Mouse (Mus musculus) midbrain, embryonic 11.5 days (tissue): ENCODE results near the gene Oprd1. TPM values are rescaled to one million over a fixed set of nuclear protein-coding genes. Genes with fewer than 3 reads are reported as not detected.

Experiments
- ATAC-seq: fragments of 200-750 bp; cut with Nextera tagmentation; 2 replicates; pipeline ENCODE4 v1.8.0; 2017; ENCODE audit warnings: moderate TSS enrichment, moderate library complexity; ENCODE audit not compliant: low FRiP score
- DNase-seq: peaks from one replicate; pipeline ENCODE4 v3.0.0; 2015; ENCODE audit warnings: low spot score; ENCODE audit errors: missing footprints
- H3K27ac ChIP-seq: fragments of 300-500 bp; sonication (generic); 2 replicates; pipeline ENCODE4 v1.5.1; 2014; ENCODE audit warnings: low read depth, low read length
- H3K27me3 ChIP-seq: fragments of 300-500 bp; sonication (generic); 2 replicates; pipeline ENCODE4 v1.6.1; 2014; ENCODE audit warnings: mild to moderate bottlenecking, low read length, moderate library complexity, mixed read lengths; ENCODE audit not compliant: control insufficient read depth, insufficient read depth
- H3K36me3 ChIP-seq: fragments of 300-500 bp; sonication (generic); 2 replicates; pipeline ENCODE4 v1.6.1; 2014; ENCODE audit warnings: mild to moderate bottlenecking, low read length, moderate library complexity, mixed read lengths; ENCODE audit not compliant: control insufficient read depth, insufficient read depth
- H3K4me1 ChIP-seq: fragments of 300-500 bp; sonication (generic); 2 replicates; pipeline ENCODE4 v1.6.1; 2014; ENCODE audit warnings: low read length; ENCODE audit not compliant: control insufficient read depth, insufficient read depth
- H3K4me2 ChIP-seq: fragments of 300-500 bp; sonication (generic); 2 replicates; pipeline ENCODE4 v1.6.1; 2014; ENCODE audit warnings: mild to moderate bottlenecking, moderate library complexity
- H3K4me3 ChIP-seq: fragments of 300-500 bp; sonication (generic); 2 replicates; pipeline ENCODE4 v1.5.1; 2014; ENCODE audit warnings: low read depth, low read length
- H3K9ac ChIP-seq: fragments of 300-500 bp; sonication (generic); 2 replicates; pipeline ENCODE4 v1.6.1; 2014; ENCODE audit warnings: low read length
- H3K9me3 ChIP-seq: fragments of 300-500 bp; sonication (generic); 2 replicates; pipeline ENCODE4 v1.6.1; 2016; ENCODE audit warnings: low read length; ENCODE audit not compliant: control insufficient read depth
- WGBS: fragments of 180-500 bp; shearing (Covaris S2); extraction: QIAGEN DNeasy Blood & Tissue Kit; methylation state at CpG from one replicate; pipeline ENCODE4 v1.1.7; 2014; 5-methylcytosine and 5-hydroxymethylcytosine counted together
- polyA plus RNA-seq: library from polyadenylated mRNA; unstranded; fragments of >200 nt; fragmentation: Nextera tagmentation; extraction: Ambion mirVana; gene quantifications from 2 replicates; pipeline ENCODE4 v1.2.1, GENCODE M21; 2014

The Oprd1 gene
- polyA plus RNA-seq, 1 experiment from 2014 or later: 0.08 TPM

- 15% methylated on average over 19 of the region's 19 CpGs for WGBS
- no peak overlapping the region for H3K4me2 ChIP-seq
- no peak overlapping the region for H3K4me3 ChIP-seq
- peaks cover 18% of the 10 kb centered on the region for H3K4me1 ChIP-seq
- no peaks in the 10 kb centered on the region for H3K9me3 ChIP-seq
- H3K27ac ChIP-seq: no peak overlapping the region
- DNase-seq (peak; percentile 97), ATAC-seq (no peak)
- no peak overlapping the region for H3K9ac ChIP-seq
- no peaks in the 10 kb centered on the region for H3K36me3 ChIP-seq
- H3K27me3 ChIP-seq: peaks cover 8% of the 10 kb centered on the region; the same call in 1 of the 2 replicates
Measured at GRCm38 (mm10) chr4:132079555-132080275, 64.6 kb downstream of the Oprd1 start.

- Histone ChIP-seq H3K4me2 (no peak overlapping the region), H3K27ac (no peak overlapping the region), H3K9me3 (no peaks in the 10 kb centered on the region), H3K4me1 (peaks cover 16% of the 10 kb centered on the region), H3K36me3 (no peaks in the 10 kb centered on the region), H3K27me3 (peaks cover 12% of the 10 kb centered on the region), H3K4me3 (no peak overlapping the region), H3K9ac (no peak overlapping the region)
- DNase-seq: no peak
- no peak for ATAC-seq
- 63% methylated on average over 7 of the region's 7 CpGs for WGBS
Measured at GRCm38 (mm10) chr4:132078296-132078714, 66.0 kb downstream of the Oprd1 start.

- no peak overlapping the region for H3K4me2 ChIP-seq
- H3K27me3 ChIP-seq: peaks cover 17% of the 10 kb centered on the region
- H3K27ac ChIP-seq: no peak overlapping the region
- no peak overlapping the region for H3K9ac ChIP-seq
- DNase-seq (no peak), ATAC-seq (no peak)
- H3K4me3 ChIP-seq: no peak overlapping the region
- WGBS: 68% methylated on average over 7 of the region's 7 CpGs
- H3K9me3 ChIP-seq: no peaks in the 10 kb centered on the region
- H3K36me3 ChIP-seq: no peaks in the 10 kb centered on the region
- H3K4me1 ChIP-seq: peaks cover 18% of the 10 kb centered on the region
Measured at GRCm38 (mm10) chr4:132077445-132077844, 66.8 kb downstream of the Oprd1 start.

GRCm38 (mm10) chr4:132076480-132077405, 67.5 kb downstream of the Oprd1 start:
- H3K27me3 ChIP-seq: peaks cover 17% of the 10 kb centered on the region

DNA sequence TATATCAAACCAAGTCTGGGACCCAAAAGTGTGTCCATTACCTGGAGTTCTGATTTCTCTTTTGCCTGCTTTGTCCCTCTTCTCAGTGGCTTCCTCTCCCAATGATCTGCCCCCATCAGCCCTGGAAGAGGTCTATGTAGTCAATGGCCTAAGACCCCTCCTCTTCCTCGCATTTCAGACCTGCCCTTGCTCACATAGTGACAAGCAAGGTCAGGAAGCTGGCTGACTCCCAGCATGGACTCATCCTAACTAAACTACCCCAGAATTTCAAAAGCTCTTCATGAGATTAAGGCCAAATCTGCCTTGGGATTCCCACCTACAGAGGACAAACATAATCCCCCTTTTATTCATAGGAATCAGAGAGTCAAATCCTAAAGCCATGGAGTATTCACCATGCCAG, 68.5 kb downstream of the Oprd1 start:
- H3K4me1 ChIP-seq: peaks cover 18% of the 10 kb centered on the region
- H3K9me3 ChIP-seq: no peaks in the 10 kb centered on the region
- ATAC-seq (no peak), DNase-seq (peak; percentile 87)
- peak overlapping the region; percentile 72 for H3K4me3 ChIP-seq
- H3K27ac ChIP-seq: no peak overlapping the region
- 7% methylated on average over 1 of the region's 1 CpGs for WGBS
- peaks cover 17% of the 10 kb centered on the region for H3K27me3 ChIP-seq
- H3K9ac ChIP-seq: no peak overlapping the region
- no peaks in the 10 kb centered on the region for H3K36me3 ChIP-seq
- H3K4me2 ChIP-seq: peak overlapping the region; percentile 100

More at GRCm38 (mm10) chr4:132076480-132077405, 67.5 kb downstream of the Oprd1 start:
- WGBS: 19% methylated on average over 20 of the region's 20 CpGs
- Histone ChIP-seq H3K9ac (no peak overlapping the region), H3K27ac (no peak overlapping the region), H3K4me2 (no peak overlapping the region), H3K4me1 (peaks cover 18% of the 10 kb centered on the region), H3K36me3 (no peaks in the 10 kb centered on the region), H3K9me3 (no peaks in the 10 kb centered on the region), H3K4me3 (no peak overlapping the region)
- no peak for DNase-seq
- no peak for ATAC-seq

GRCm38 (mm10) chr4:132074933-132075769, 69.1 kb downstream of the Oprd1 start, which contains the start of gene Epb41:
Gene Epb41, minus strand, starts transcription at chr4:132075321.
- peak; percentile 93 for ATAC-seq
- no peaks in the 10 kb centered on the region for H3K36me3 ChIP-seq
- peaks cover 18% of the 10 kb centered on the region for H3K4me1 ChIP-seq
- DNase-seq: peak; percentile 99
- peak within 1 kb of the TSS; percentile 72 for H3K4me3 ChIP-seq
- H3K4me2 ChIP-seq: peak within 1 kb of the TSS; percentile 100
- no peaks in the 10 kb centered on the region for H3K9me3 ChIP-seq
- H3K27me3 ChIP-seq: peaks cover 17% of the 10 kb centered on the region
- H3K27ac ChIP-seq: no peak within 1 kb of the TSS
- H3K9ac ChIP-seq: peak within 1 kb of the TSS; percentile 69
- 2% methylated on average over 47 of the region's 47 CpGs for WGBS

DNA sequence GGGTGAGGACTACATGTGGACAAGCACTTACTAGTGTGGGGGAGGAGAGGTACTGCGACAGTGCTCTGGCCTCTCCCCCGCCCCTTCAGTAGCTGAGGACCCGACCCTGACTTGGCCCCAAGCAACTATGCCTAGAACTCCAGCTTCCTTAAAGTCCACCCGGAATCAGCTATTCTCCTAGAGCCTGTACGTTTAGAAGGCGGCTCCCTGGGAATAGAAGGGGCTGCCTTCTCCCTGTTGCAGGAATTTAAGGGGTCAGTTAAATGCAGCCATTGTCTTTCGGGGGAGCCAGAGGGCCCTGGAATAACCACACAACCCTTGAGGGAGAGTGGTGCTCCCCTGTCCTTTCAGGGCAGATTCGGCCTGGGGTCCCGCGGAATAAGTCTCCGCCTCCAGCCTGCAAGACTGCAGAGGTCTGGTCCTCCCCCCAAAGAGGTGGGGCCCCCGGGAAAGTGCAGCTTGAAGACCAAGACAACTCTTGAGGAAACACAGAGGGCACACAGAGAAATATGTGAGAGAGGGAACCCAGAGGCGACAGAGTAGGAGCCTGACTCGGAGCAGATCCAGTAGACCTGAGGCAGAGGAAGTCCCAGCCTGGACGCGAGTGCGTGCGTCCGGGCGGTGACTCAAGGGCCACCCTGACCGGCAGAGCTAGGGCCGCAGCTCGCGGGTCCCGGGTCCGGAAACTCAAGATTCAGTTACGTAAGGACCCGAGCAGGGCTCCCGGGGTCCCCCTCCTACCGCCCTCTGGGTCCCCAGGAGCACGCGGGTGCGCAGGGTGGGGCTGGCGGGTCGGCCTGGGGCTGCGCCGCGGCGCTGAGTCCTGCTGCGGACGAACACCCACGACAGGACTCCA, 70.0 kb downstream of the Oprd1 start, which contains the start of gene Gm10300:
Gene Gm10300, plus strand, starts transcription at position 621 of the 856 bp plus-strand sequence.
- peaks cover 17% of the 10 kb centered on the region for H3K27me3 ChIP-seq

DNA sequence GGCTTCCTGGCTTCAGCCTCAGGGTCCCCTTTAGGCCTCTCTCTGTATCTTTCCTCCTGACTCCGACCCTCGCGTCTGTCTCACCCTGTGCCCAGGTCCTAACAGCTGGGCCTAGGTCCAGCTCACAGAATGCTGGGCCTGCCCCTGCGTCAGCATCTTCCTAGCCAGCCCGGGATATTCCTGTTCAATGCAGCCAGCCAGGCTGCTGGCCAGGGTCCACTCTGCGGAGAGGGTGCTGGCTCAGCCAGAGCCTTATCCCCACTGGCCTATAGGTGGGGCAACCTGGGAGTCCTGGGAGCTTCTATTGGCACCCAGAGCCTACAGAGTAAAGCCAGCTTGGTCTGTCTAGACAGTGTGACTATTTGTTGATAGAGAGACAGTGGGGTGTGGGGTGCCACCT, 71.3 kb downstream of the Oprd1 start:
- no peak overlapping the region; the same call in 1 of the 2 replicates for H3K9ac ChIP-seq
- WGBS: 52% methylated on average over 6 of the region's 6 CpGs
- peak overlapping the region; percentile 15; the same call in 1 of the 2 replicates for H3K4me2 ChIP-seq
- no peak for ATAC-seq
- H3K4me3 ChIP-seq: 0 out of 2 replicates have a peak overlapping the region, but pooled peaks have one; percentile 9
- no peaks in the 10 kb centered on the region for H3K9me3 ChIP-seq
- no peak overlapping the region for H3K27ac ChIP-seq
- no peak for DNase-seq
- H3K36me3 ChIP-seq: no peaks in the 10 kb centered on the region
- H3K27me3 ChIP-seq: peaks cover 15% of the 10 kb centered on the region
- H3K4me1 ChIP-seq: peaks cover 18% of the 10 kb centered on the region

More for the DNA sequence above, 70.0 kb downstream of the Oprd1 start, which contains the start of gene Gm10300:
- ATAC-seq (peak; percentile 38), DNase-seq (peak; percentile 95)
- H3K9me3 ChIP-seq: no peaks in the 10 kb centered on the region
- no peak within 1 kb of the TSS for H3K27ac ChIP-seq
- WGBS: 0% methylated on average over 42 of the region's 42 CpGs
- H3K36me3 ChIP-seq: no peaks in the 10 kb centered on the region
- H3K4me1 ChIP-seq: peaks cover 18% of the 10 kb centered on the region
- H3K4me2 ChIP-seq: peak within 1 kb of the TSS; percentile 100
- H3K9ac ChIP-seq: peak within 1 kb of the TSS; percentile 69
- H3K4me3 ChIP-seq: peak within 1 kb of the TSS; percentile 72
